Mouse (Mus musculus) effector memory CD4-positive, alpha-beta T cell, adult 7 months (primary cell): ENCODE results near the gene Isg20l2. TPM values are rescaled to one million over a fixed set of nuclear protein-coding genes. Genes with fewer than 3 reads are reported as not detected.

Experiments
- polyA plus RNA-seq: library from polyadenylated mRNA; unstranded; fragments of 100-300 nt; shearing (Covaris generic); gene quantifications from one replicate; pipeline ENCODE4 v1.2.1, GENCODE M21; 2017

The Isg20l2 gene
- 31.6 TPM for polyA plus RNA-seq

DNA sequence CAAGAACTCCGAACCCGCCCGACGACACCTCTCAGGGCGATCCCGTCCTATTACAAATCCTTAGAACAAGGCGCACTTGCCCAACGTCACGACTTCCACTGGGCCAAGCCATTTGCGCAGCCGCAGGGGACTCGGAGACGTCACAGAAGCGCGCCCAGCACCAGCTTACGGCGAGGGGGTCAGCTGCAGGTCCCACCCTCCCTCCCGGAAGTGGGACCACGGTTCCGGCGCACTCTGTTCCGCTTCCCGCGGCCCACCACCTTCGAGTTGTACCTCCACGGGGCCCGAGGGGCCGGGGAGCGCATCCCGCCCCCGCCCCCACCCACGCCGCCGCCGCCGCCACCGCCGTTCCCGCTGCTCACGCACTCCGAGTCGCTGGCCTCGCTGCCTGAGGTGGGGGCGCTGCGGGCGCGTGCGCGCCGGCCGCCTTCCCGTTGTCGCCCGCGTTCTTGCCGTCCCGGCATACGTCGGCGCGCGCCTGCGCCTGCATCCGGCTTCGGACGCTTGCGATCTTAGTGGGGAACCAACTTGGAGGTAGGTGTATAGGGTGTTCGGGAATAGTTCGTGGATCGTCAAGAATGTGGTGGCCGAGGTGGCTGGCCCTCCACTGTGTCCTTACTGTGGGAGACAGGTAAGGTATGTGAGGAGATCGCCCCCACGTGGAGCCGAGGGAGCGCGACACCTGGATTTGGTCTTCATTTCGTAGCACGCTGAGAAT lies at the start of gene Isg20l2, which contains the start of gene Rrnad1:
Gene Isg20l2 (plus strand): TSS at position 237 of the 718 bp plus-strand sequence.
Gene Rrnad1 (minus strand): TSS at position 640 of the 718 bp plus-strand sequence.

DNA sequence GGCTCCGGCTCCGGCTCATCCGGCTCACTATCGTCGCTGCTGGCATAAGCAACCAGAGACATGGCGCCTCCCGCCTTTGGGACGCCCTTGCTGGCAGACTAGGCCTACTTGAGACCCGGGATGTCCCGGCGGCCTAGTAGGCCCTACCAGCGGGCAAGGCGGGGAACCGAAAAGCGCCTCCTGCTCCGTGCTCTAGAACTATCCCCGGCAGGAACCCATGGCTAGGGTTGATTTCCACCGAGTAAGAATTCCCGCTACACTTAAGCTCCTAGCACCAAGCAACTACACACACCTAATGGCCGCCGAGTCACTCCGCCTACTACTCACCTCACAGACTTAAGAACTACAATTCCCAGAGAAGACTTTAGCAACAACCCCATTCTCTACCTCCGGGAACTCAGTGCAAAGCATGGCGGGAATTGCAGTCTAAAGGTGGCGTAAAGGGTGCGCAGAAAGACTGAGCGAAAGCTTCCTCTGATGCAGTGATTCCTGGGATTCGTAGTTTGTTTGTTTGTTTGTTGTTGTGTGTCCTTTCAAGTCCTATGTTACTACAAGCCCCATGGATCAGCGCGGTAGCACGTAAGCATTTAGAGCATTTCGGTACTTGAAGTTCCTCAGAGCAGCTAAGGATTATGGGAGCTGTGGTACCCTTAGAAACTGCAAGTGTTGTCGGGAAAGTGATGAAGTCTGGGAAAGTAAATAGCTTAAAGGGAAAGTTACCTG lies 44.7 kb upstream of the Isg20l2 start, which contains the start of gene Prcc:
Gene Prcc (minus strand): TSS at position 328 of the 723 bp plus-strand sequence.

DNA sequence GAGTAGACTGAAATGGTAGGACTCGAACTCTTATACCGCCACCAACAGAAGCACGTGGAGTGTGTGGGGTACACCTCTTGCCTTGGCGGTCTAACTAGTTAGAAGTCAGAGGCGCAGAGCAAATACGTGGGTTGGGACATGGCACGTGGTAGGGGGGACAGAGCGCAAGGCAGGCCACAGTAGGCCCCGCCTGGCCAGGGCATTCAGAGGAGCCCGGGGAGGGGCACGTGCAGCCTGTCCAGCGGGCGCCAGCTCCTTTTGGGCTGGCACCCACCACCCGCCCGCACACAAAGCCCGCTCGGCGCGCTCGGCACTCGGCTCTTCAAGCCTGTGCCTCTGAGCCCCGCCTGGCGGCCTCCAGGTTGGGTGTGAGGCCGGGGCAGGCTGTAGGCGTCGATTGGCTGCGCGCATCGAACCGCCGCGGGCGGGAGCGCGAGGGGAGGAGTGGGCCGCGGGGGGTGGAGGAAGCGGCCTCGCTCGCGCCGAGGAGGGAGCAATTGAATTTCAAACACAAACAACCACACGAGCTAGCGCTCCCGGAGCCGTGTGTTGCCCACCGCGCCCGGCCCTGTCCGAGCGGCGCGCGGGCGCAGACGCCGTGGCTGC lies 24.1 kb upstream of the Isg20l2 start, which contains the start of gene Hdgf:
Gene Hdgf (plus strand): TSS at position 442 of the 606 bp plus-strand sequence.

DNA sequence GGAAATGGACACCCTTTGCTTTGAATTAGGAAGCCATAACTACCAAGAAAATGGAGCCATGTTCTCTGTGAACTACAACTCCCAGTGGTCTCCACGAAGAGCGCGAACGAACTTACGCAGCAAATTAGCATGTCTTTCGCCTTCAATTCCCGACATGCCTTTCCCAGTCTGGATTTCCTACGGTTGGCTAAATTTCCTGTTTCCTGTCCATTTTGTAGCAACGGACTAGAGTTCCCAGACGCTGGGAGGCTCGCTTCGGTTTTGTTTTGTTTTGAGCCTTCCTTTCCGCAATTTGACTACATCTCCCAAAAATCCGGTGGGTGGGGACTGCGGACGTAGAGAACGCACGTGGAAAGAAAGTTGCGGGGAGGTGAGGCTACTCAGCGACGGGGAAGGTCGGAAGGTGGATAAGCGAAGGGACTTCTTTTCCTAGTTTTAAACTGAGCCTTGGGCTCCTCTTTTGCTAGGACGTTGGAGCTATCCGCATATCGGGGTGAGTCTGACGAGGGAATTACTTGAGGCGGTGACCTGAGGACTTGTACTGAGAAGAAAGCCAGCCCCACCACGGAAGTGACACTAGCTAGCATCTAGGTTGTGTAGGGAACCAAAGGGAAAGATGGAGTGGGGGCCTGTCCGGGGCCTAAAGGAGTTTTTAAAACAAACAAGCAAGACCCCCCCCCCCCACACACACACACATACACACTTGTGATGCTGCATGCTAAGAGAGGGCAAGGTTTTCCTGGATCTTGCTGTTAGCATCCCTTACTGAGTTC lies 10.6 kb upstream of the Isg20l2 start, which contains the start of gene Mrpl24:
Gene Mrpl24 (plus strand): TSS at position 171 of the 773 bp plus-strand sequence.

DNA sequence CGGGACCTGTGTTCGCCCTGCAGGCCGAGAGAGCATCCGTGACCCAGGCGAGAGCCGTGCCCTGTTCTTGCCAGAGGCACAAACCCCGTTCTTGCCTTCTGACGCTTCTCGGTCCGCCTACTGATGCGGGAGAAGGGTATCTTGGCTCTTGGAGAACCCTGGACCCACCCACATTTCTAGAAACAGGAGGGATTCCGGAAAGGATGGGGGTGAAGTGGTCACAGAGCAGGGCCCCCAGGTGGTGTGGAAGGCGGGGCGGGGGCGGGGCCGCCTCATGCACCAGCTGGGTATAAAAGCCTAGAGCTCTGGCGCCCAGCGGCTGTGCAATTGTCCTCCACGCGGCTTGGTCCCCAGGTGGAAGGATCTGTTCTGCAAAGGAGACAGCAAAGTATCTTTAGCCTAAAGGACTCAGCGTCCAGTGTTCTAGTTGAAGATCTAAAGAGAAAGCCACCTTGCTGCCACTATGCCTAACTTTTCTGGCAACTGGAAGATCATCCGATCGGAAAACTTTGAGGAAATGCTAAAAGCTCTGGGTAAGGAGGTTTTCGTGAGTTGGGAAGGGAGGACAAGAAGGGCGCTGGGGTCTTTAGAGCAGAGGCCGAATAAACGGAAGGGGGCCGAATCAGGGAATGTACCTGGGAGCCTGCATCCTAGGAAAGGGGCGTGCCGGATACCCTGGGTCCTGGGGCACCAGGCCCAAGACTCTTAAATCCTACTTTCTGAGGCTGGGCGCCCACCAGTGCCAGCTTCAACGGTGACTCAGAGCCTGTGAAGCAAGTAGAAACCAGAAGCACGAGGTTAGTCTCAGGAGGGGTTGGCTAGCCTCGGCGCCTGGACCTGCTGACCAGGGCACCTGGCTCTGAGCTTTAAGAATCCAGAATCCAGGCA lies 18.5 kb downstream of the Isg20l2 start, which contains the start of gene Crabp2:
Gene Crabp2 (plus strand): TSS at position 289 of the 888 bp plus-strand sequence.

DNA sequence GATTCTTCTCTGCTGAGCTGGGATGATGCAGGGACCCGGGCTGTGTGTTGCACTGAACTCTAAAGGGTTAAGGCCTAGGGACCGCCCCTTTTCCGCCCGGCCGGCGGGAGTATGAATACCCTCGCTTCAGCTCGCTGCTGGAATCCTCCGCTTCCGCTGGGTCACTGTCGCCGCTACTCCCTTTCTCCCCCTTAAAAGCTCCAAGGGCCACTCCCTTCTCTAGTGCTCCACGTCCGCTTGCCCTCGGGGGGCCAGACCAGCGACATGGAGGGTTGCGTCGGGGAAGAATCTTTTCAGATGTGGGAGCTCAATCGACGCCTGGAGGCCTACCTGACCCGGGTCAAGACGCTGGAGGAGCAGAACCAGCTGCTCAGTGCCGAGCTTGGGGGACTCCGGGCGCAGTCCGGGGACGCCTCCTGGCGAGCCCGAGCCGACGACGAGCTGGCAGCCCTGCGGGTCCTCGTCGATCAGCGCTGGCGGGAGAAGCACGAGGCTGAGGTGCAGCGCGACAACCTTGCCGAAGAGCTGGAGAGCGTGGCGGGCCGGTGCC lies 40.9 kb downstream of the Isg20l2 start, which contains the start of gene Nes:
Gene Nes (plus strand): TSS at position 140 of the 550 bp plus-strand sequence.

Other genes with a start within 250 kb of the Isg20l2 start
- gene Lrrc71, start 181.7 kb upstream of the Isg20l2 start, polyA plus RNA-seq, result not detected
- not detected for gene Ntrk1, start 135.2 kb upstream of the Isg20l2 start, polyA plus RNA-seq
- gene Insrr, start 133.4 kb upstream of the Isg20l2 start, polyA plus RNA-seq, result 0.37 TPM
- gene Pear1, start 106.0 kb upstream of the Isg20l2 start, polyA plus RNA-seq, result 32.0 TPM
- 505 TPM for gene Sh2d2a, start 83.6 kb upstream of the Isg20l2 start, polyA plus RNA-seq
- gene Prcc, start 44.7 kb upstream of the Isg20l2 start, polyA plus RNA-seq, result 11.7 TPM
- gene Hdgf, start 24.0 kb upstream of the Isg20l2 start, polyA plus RNA-seq, result 142 TPM
- gene Mrpl24, start 10.8 kb upstream of the Isg20l2 start, polyA plus RNA-seq, result 136 TPM
- 17.3 TPM for gene Rrnad1, start 403 bp downstream of the Isg20l2 start, polyA plus RNA-seq
- gene Crabp2, start 18.4 kb downstream of the Isg20l2 start, polyA plus RNA-seq, result not detected
- 0.37 TPM for gene Nes, start 40.8 kb downstream of the Isg20l2 start, polyA plus RNA-seq
- not detected for gene Bcan, start 69.9 kb downstream of the Isg20l2 start, polyA plus RNA-seq
- gene Hapln2, start 97.3 kb downstream of the Isg20l2 start, polyA plus RNA-seq, result not detected
- 12.0 TPM for gene Gpatch4, start 112.8 kb downstream of the Isg20l2 start, polyA plus RNA-seq
- gene Naxe, start 128.2 kb downstream of the Isg20l2 start, polyA plus RNA-seq, result 47.5 TPM
- not detected for gene Ttc24, start 148.0 kb downstream of the Isg20l2 start, polyA plus RNA-seq
- gene Iqgap3, start 151.7 kb downstream of the Isg20l2 start, polyA plus RNA-seq, result 0.30 TPM
- 168 TPM for gene Mef2d, start 212.1 kb downstream of the Isg20l2 start, polyA plus RNA-seq